In genomic region chr1:164770611-164771010, GRCm38 (mm10) we compare ENCODE assay signal across 8 mouse cellular contexts. TPM values are rescaled to one million over a fixed set of nuclear protein-coding genes. Genes with fewer than 3 reads are reported as not detected.
A peak's percentile ranks its signal among the peaks of the same experiment; 100 is the strongest.
DNase-seq lines count a peak whose midpoint lies in the region; ATAC-seq and TF ChIP-seq lines count a peak whose summit lies in the region.

No protein-coding gene starts in this region.

- no peaks in the 10 kb centered on the region for H3K36me3 ChIP-seq in liver, adult 2 months (ENCODE audit: control insufficient read depth, insufficient read depth, low read length)
- H3K36me3 ChIP-seq in heart, postnatal 0 days (replicated peaks; ENCODE audit: control insufficient read depth, insufficient read depth, low read length), result no peaks in the 10 kb centered on the region

- no peak for TF ChIP-seq CTCF in liver, adult 2 months (IDR thresholded peaks at IDR 0.05; ENCODE audit: low read depth, low read length)
- TF ChIP-seq CTCF in heart, postnatal 0 days (IDR thresholded peaks at IDR 0.05; ENCODE audit: low read depth), result no peak
- no peak for TF ChIP-seq CTCF in left cerebral cortex, adult 2 months (IDR thresholded peaks at IDR 0.05)

- intact Hi-C loops in left cerebral cortex, adult 2 months (cut with DNase I), result no loop called here

- H3K4me2 ChIP-seq in heart, postnatal 0 days (ENCODE audit: low read depth, low read length), result no peak overlapping the region

- H3K4me1 ChIP-seq in liver, adult 2 months (ENCODE audit: control insufficient read depth, insufficient read depth, low read length), result no peaks in the 10 kb centered on the region
- peaks cover 10% of the 10 kb centered on the region; the same call in 1 of the 2 replicates for H3K4me1 ChIP-seq in heart, postnatal 0 days (ENCODE audit: control insufficient read depth, insufficient read depth)

- H3K4me3 ChIP-seq in liver, adult 2 months (ENCODE audit: insufficient read depth, low read depth, low read length), result no peak overlapping the region
- H3K4me3 ChIP-seq in heart, postnatal 0 days (ENCODE audit: low read depth, low read length), result no peak overlapping the region
- no peak overlapping the region for H3K4me3 ChIP-seq in left cerebral cortex, adult 2 months

- H3K79me2 ChIP-seq in liver, adult 2 months (ENCODE audit: control insufficient read depth, insufficient read depth, low read length), result no peaks in the 10 kb centered on the region

- peak; percentile 88; the same call in 1 of the 2 replicates for TF ChIP-seq EP300 in heart, postnatal 0 days (IDR thresholded peaks at IDR 0.05; ENCODE audit: low read depth)

- WGBS in liver, adult 2 months, result 73% methylated on average over 7 of the region's 7 CpGs
- WGBS in heart, postnatal 0 days, result 15% methylated on average over 7 of the region's 7 CpGs

- peak; percentile 88 for ATAC-seq in heart, postnatal 0 days (ENCODE audit: insufficient read depth, low read depth)
- no peak for ATAC-seq in megakaryocyte, adult 5-6 weeks (ENCODE audit: poor library complexity, severe bottlenecking)

- H3K27ac ChIP-seq in liver, adult 2 months (replicated peaks; ENCODE audit: insufficient read depth, low read depth, low read length), result no peak overlapping the region
- H3K27ac ChIP-seq in heart, postnatal 0 days (ENCODE audit: low read depth), result peak overlapping the region; percentile 47
- no peak overlapping the region for H3K27ac ChIP-seq in left cerebral cortex, adult 2 months

- H3K27me3 ChIP-seq in liver, adult 2 months (ENCODE audit: control insufficient read depth, insufficient read depth, low read length), result no peaks in the 10 kb centered on the region
- no peaks in the 10 kb centered on the region for H3K27me3 ChIP-seq in heart, postnatal 0 days (ENCODE audit: control insufficient read depth, insufficient read depth, low read length)

- H3K9ac ChIP-seq in liver, adult 2 months (ENCODE audit: low read depth, low read length), result no peak overlapping the region
- no peak overlapping the region for H3K9ac ChIP-seq in heart, postnatal 0 days (replicated peaks; ENCODE audit: low read depth, low read length)

- peaks cover 7% of the 10 kb centered on the region; the same call in 1 of the 2 replicates for H3K9me3 ChIP-seq in heart, postnatal 0 days (replicated peaks; ENCODE audit: control insufficient read depth, low read length)

- no peak for TF ChIP-seq POLR2A in liver, adult 2 months (IDR thresholded peaks at IDR 0.05; ENCODE audit: extremely low read depth, insufficient read depth, low read length)

- peak; percentile 31 for DNase-seq in liver, adult 2 months (ENCODE audit: extremely low read depth, low read depth, low spot score)
- no peak for DNase-seq in liver
- DNase-seq in cerebellum, adult 9-11 months, result peak; percentile 48
- peak; percentile 93 for DNase-seq in heart, postnatal 0 days (ENCODE audit: low spot score)
- peak; percentile 38 to 40 for DNase-seq in left cerebral cortex, adult 2 months (ENCODE audit: extremely low spot score in 1 of 2, low spot score in 2 of 2)
- peak; percentile 42 to 52 for DNase-seq in right cerebral cortex, postnatal 36 days (ENCODE audit: low spot score in 2 of 2)
- DNase-seq in thymus, postnatal 14 days, result no peak

RNA-seq across cellular contexts. Expression of gene Dpt, which starts 25.8 kb away (rescaled TPM):
- 5.2 TPM in 2 replicates for total RNA-seq in liver, adult 2 months (2014; rRNA removed)
- 1.9 and 2.5 TPM in 2 replicates for polyA plus RNA-seq in liver, adult 2 months (2012; rRNA removed)
- 83.2 and 87.1 TPM in 2 replicates for total RNA-seq in heart, postnatal 0 days (2014; rRNA removed; ENCODE audit: low replicate concordance)
- 52.5 and 58.1 TPM in 2 replicates for polyA plus RNA-seq in heart, postnatal 0 days (2015; fragmentation: Nextera tagmentation; extraction: Ambion mirVana)
- under 1 TPM in 1 of 2 experiments, not detected in 1; 0.38 TPM for total RNA-seq in left cerebral cortex, adult 2 months (2021)
- total RNA-seq in megakaryocyte, adult 5-6 weeks (2015), result not detected in 2 replicates
- total RNA-seq in megakaryocyte, adult 5-6 weeks (2017), result not detected in 2 replicates

Comparison
In these comparisons a context has a peak if more than half of its experiments do, and no peak if none do; other contexts are left out.
1. DNase-seq: peak in liver, adult 2 months (single experiment), cerebellum, adult 9-11 months (single experiment), heart, postnatal 0 days (single experiment), left cerebral cortex, adult 2 months (2 of 2) and right cerebral cortex, postnatal 36 days (2 of 2); none in liver (single experiment) and thymus, postnatal 14 days (single experiment).
2. RNA of gene Dpt, which starts 25.8 kb away (total RNA-seq): 83.2 to 87.1 TPM in heart, postnatal 0 days; 5.2 TPM in liver, adult 2 months, 0.38 TPM in left cerebral cortex, adult 2 months and not detected in megakaryocyte, adult 5-6 weeks; every median in the first group is over 10 times any median in the second.